Mouse (Mus musculus): ENCODE measurements around the gene Dip2c.

GRCm38 (mm10) chr13:9395286-9395685 lies 119.0 kb downstream of the Dip2c start:
- no peak for TF ChIP-seq CTCF (IDR thresholded peaks at IDR 0.05; ENCODE audit: low read depth)
- no peak for TF ChIP-seq EP300 (IDR thresholded peaks at IDR 0.05; ENCODE audit: low read depth)

Measured in heart, postnatal 0 days (tissue).